Mouse (Mus musculus) liver, adult 2 months (tissue): Measurements from ENCODE around the gene Utp14a.

ENCODE experiments used
- CTCF ChIP-seq: fragments of 200-500 bp; IDR thresholded peaks from 2 replicates; pipeline ENCODE4 v1.5.1; 2011; ENCODE audit warnings: low read depth, low read length, control low read depth
- POLR2A ChIP-seq: fragments of 200-500 bp; IDR thresholded peaks from 2 replicates; pipeline ENCODE4 v1.6.1; 2011; ENCODE audit warnings: low read length, control low read depth; ENCODE audit not compliant: insufficient read depth; ENCODE audit errors: extremely low read depth

DNA sequence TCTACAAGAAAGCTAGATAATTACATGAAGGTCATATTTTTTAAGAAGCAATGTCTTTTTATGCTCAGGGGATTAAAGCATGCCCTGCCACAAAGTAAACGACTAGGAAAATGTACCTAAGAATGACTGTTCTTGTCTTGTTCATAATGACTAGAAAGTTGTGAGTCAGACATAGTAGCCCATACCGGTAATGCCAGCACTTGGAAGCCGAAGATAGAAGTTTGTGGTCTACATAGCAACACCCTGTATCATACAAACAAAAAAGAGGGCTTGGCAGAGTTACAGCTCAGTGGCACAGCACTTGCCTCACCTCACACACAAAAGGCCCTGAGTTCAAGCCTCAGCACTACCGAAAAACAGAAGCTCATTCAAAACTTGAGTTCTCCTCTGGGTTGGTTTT lies 15.0 kb downstream of the Utp14a start:
- no peak for TF ChIP-seq CTCF
- TF ChIP-seq POLR2A = no peak
